Mouse (Mus musculus) liver, embryonic 12.5 days (tissue): ENCODE measurements around the gene Itgb2l. TPM values are rescaled to one million over a fixed set of nuclear protein-coding genes. Genes with fewer than 3 reads are reported as not detected.

Experiments used
- ATAC-seq: fragments of 200-750 bp; cut with Nextera tagmentation; 2 replicates; pipeline ENCODE4 v1.8.0; 2017; ENCODE audit warnings: moderate number of reproducible peaks, mild to moderate bottlenecking, moderate library complexity
- H3K27ac ChIP-seq: fragments of 300-500 bp; sonication (generic); 2 replicates; pipeline ENCODE4 v1.5.1; 2016; ENCODE audit warnings: mild to moderate bottlenecking
- H3K27me3 ChIP-seq: fragments of 300-500 bp; sonication (generic); replicated peaks from 2 replicates; pipeline ENCODE4 v1.6.1; 2016; ENCODE audit warnings: mild to moderate bottlenecking, moderate library complexity
- H3K36me3 ChIP-seq: fragments of 300-500 bp; sonication (generic); 2 replicates; pipeline ENCODE4 v1.6.1; 2016; ENCODE audit warnings: mild to moderate bottlenecking, moderate library complexity
- H3K4me1 ChIP-seq: fragments of 300-500 bp; sonication (generic); 2 replicates; pipeline ENCODE4 v1.6.1; 2016
- H3K4me2 ChIP-seq: fragments of 300-500 bp; sonication (generic); 2 replicates; pipeline ENCODE4 v1.6.1; 2016; ENCODE audit warnings: mild to moderate bottlenecking, moderate library complexity
- H3K4me3 ChIP-seq: fragments of 300-500 bp; sonication (generic); 2 replicates; pipeline ENCODE4 v1.5.1; 2016; ENCODE audit warnings: mild to moderate bottlenecking, moderate library complexity
- H3K9ac ChIP-seq: fragments of 300-500 bp; sonication (generic); 2 replicates; pipeline ENCODE4 v1.6.1; 2016; ENCODE audit warnings: mild to moderate bottlenecking, moderate library complexity
- H3K9me3 ChIP-seq: fragments of 300-500 bp; sonication (generic); replicated peaks from 2 replicates; pipeline ENCODE4 v1.6.1; 2016; ENCODE audit warnings: mild to moderate bottlenecking, moderate library complexity
- WGBS: fragments of 180-500 bp; shearing (Covaris S2); methylation state at CpG from one replicate; pipeline ENCODE4 v1.1.7; 2016; ENCODE audit not compliant: insufficient replicate concordance; 5-methylcytosine and 5-hydroxymethylcytosine counted together
- polyA plus RNA-seq: library from polyadenylated mRNA; unstranded; fragments of >200 nt; fragmentation: Nextera tagmentation; extraction: Ambion mirVana; gene quantifications from 2 replicates; pipeline ENCODE4 v1.2.1, GENCODE M21; 2016

The Itgb2l gene
- polyA plus RNA-seq, 1 experiment from 2014 or later: 0.57 TPM

DNA sequence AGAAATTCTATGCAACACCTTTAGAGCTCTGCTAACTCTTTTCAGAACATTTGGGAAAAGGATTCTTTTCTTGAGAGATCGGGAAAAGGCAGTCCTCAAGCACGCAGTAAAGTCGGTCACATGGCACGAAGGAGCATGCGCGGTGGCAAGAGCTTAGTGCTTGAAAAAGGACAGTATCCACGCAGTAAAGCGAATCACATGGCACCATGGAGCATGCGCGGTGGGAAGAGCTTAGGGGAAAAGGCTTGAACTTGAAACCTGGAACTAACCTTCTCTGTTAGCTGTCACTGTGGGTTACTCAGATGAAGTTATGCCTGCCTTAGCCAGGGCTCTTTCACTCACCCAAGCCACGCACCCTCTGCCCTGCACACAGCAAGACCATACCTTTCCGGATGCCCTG is 62.0 kb downstream of the Itgb2l start:
- 79% methylated on average over 12 of the region's 12 CpGs for WGBS
- Histone ChIP-seq H3K27me3 (no peaks in the 10 kb centered on the region), H3K4me3 (no peak overlapping the region), H3K4me1 (no peaks in the 10 kb centered on the region), H3K9me3 (no peaks in the 10 kb centered on the region; the same call in 1 of the 2 replicates), H3K9ac (no peak overlapping the region), H3K27ac (no peak overlapping the region), H3K4me2 (no peak overlapping the region), H3K36me3 (no peaks in the 10 kb centered on the region)
- no peak for ATAC-seq

GRCm38 (mm10) chr16:96378111-96378510 is 65.3 kb downstream of the Itgb2l start:
- Histone ChIP-seq H3K4me1 (no peaks in the 10 kb centered on the region), H3K27ac (no peak overlapping the region), H3K27me3 (no peaks in the 10 kb centered on the region), H3K36me3 (no peaks in the 10 kb centered on the region), H3K9me3 (no peaks in the 10 kb centered on the region), H3K4me3 (no peak overlapping the region), H3K9ac (no peak overlapping the region), H3K4me2 (no peak overlapping the region)
- ATAC-seq: no peak
- WGBS: 82% methylated on average over 10 of the region's 10 CpGs

GRCm38 (mm10) chr16:96376342-96376741 is 67.1 kb downstream of the Itgb2l start:
- Histone ChIP-seq H3K9ac (no peak overlapping the region), H3K4me2 (no peak overlapping the region), H3K9me3 (no peaks in the 10 kb centered on the region), H3K4me3 (no peak overlapping the region), H3K27ac (no peak overlapping the region), H3K4me1 (no peaks in the 10 kb centered on the region), H3K27me3 (no peaks in the 10 kb centered on the region), H3K36me3 (no peaks in the 10 kb centered on the region)
- 53% methylated on average over 7 of the region's 7 CpGs for WGBS
- ATAC-seq: no peak

DNA sequence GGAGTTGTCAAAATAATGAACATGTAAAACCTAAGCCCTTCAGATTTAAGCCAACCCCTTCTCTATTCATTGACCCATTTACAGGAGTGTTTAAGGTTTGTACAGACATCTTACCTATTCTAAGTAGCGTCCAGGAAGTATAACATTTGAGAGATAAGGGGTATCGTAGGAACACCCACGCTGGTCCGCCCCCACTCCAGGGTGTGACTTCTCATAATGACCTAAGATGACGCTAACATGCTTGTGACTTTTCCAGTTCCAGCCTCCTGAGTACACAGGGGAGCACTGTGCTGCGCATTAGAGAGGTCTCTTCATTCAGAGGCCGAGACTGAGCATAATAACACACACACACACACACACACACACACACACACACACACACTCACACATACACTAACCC is 67.9 kb downstream of the Itgb2l start:
- WGBS: 58% methylated on average over 7 of the region's 7 CpGs
- Histone ChIP-seq H3K27me3 (no peaks in the 10 kb centered on the region), H3K36me3 (no peaks in the 10 kb centered on the region), H3K4me1 (peaks cover 1% of the 10 kb centered on the region; the same call in 1 of the 2 replicates), H3K27ac (no peak overlapping the region), H3K4me2 (no peak overlapping the region), H3K4me3 (no peak overlapping the region), H3K9ac (no peak overlapping the region), H3K9me3 (no peaks in the 10 kb centered on the region)
- no peak for ATAC-seq

DNA sequence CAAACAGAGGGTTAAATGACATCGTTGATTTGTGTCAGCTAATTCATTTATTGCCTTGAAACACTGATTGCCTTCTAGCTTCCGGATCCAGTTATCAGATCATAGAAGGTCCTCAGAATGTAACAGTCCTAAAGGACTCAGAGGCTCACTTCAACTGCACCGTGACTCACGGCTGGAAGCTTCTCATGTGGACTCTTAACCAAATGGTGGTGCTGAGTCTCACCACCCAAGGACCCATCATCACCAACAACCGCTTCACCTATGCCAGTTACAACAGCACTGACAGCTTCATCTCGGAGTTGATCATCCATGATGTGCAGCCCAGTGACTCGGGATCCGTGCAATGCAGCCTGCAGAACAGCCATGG is 70.7 kb downstream of the Itgb2l start:
- no peak for ATAC-seq
- no peak overlapping the region for H3K4me2 ChIP-seq
- H3K27me3 ChIP-seq: no peaks in the 10 kb centered on the region
- no peak overlapping the region for H3K4me3 ChIP-seq
- H3K27ac ChIP-seq: no peak overlapping the region
- 60% methylated on average over 8 of the region's 8 CpGs for WGBS
- no peak overlapping the region for H3K9ac ChIP-seq
- H3K9me3 ChIP-seq: no peaks in the 10 kb centered on the region
- H3K36me3 ChIP-seq: no peaks in the 10 kb centered on the region
- peaks cover 4% of the 10 kb centered on the region for H3K4me1 ChIP-seq

Other genes with a start within 250 kb of the Itgb2l start
- gene Sh3bgr, start 243.2 kb downstream of the Itgb2l start, polyA plus RNA-seq: 1.1 and 1.7 TPM in 2 replicates
- gene B3galt5, start 207.8 kb downstream of the Itgb2l start, polyA plus RNA-seq: 0.08 and 0.53 TPM in 2 replicates
- gene Pcp4, start 24.0 kb upstream of the Itgb2l start, polyA plus RNA-seq: 0.33 TPM in 1 of 2 replicates, not detected in the other